Mouse (Mus musculus) spleen, embryonic (tissue): ENCODE data around the gene Aebp1.

Experiments used
- CTCF ChIA-PET: fragments of 350-600 bp; sonication (Branson Sonifier 250); formaldehyde crosslinking; loops from one replicate; lab custom pipeline; 2022; lab: Charles Lee

Gene Aebp1

GRCm38 (mm10) chr11:5919606-5920005 lies 57.9 kb downstream of the Aebp1 start:
- CTCF ChIA-PET = no interaction called here

- CTCF ChIA-PET = interaction anchor here (0.7 kb wide), 2 partner anchors 28 to 72 kb away, joined by 3 to 7 read pairs; no protein-coding TSS in a partner anchor
Observed at GRCm38 (mm10) chr11:5920323-5920960, 58.7 kb downstream of the Aebp1 start.
